8 mouse cellular contexts compared by ENCODE assay signal in the genomic region with DNA sequence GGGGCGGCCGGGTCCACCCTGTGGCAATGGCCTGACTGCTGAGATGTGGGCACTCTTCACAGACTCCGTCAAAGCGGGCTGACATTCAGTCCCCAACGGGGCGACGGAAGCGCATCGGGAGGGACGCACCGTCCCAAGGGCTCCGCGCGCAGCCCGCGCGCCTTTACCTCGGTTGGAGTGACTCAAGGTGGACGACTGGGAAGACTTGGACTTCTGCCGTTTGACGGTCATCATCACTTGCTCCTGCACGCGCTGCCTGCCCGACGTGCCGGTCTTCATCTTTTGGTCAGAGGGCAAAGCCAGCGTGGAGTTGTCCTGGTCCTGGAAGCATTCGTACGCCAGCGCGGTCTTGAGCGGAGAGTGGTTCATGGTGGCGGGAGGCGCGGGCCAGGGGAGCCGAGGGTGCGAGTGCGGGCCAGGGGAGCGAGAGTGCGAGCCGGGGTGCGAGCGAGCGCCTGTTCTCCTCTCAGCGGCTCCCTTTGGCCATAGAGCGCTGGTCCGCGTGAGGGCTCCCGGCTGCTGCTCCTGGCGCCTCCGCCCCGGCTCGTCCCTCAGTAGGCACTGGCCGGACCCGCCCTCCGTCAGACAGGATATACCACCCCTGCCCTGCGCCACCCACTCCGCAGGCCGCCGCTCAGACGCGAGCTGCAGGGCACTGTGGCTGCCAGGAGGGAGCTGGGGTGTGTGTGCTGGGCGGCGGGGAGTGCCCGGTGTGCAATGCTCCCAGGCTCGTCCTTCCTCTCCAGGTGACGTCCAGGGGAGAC. TPM values are rescaled to one million over a fixed set of nuclear protein-coding genes. Genes with fewer than 3 reads are reported as not detected.
DNase-seq lines count a peak whose midpoint lies in the region; ATAC-seq lines count a peak whose summit lies in the region.

TSS of gene Pkp1 (minus strand) at position 564 of the 764 bp plus-strand sequence.

- intact Hi-C loops in left cerebral cortex, postnatal 25 days (cut with DNase I), result no loop called here

- peaks cover 8% of the 10 kb centered on the region for H3K4me1 ChIP-seq in kidney, embryonic 16.5 days (ENCODE audit: insufficient read depth, low read length)
- no peaks in the 10 kb centered on the region for H3K4me1 ChIP-seq in intestine, embryonic 14.5 days (replicated peaks; ENCODE audit: control insufficient read depth, insufficient read depth, low read length)

- DNase-seq in kidney, adult 9 months, result no peak
- peak; percentile 32 for DNase-seq in embryo, embryonic 11 days
- peak; percentile 60 for DNase-seq in intestine, embryonic 14.5 days (ENCODE audit: low spot score)
- peak; percentile 36 for DNase-seq in neural tube, embryonic 10.5 days (ENCODE audit: extremely low spot score, low spot score)
- DNase-seq in natural killer cell, adult 2 months (ENCODE audit: low spot score in 2 of 2), result no peak
- no peak for DNase-seq in cerebellum, postnatal 4 days (ENCODE audit: low spot score in 2 of 2)
- DNase-seq in left cerebral cortex, postnatal 25 days (ENCODE audit: low spot score in 2 of 2), result no peak

- ATAC-seq in kidney, embryonic 16.5 days (ENCODE audit: low FRiP score, low TSS enrichment), result peak; percentile 75
- no peak for ATAC-seq in intestine, embryonic 14.5 days (replicated peaks; ENCODE audit: low FRiP score, low TSS enrichment, low read depth)

- H3K9me3 ChIP-seq in kidney, embryonic 16.5 days (ENCODE audit: low read length), result no peaks in the 10 kb centered on the region
- no peaks in the 10 kb centered on the region for H3K9me3 ChIP-seq in intestine, embryonic 14.5 days (ENCODE audit: control insufficient read depth, low read length)

- peak within 1 kb of the TSS; percentile 52 for H3K4me2 ChIP-seq in kidney, embryonic 16.5 days (replicated peaks; ENCODE audit: low read depth, low read length)
- peak within 1 kb of the TSS; percentile 46 for H3K4me2 ChIP-seq in intestine, embryonic 14.5 days (ENCODE audit: low read length)

- peaks cover 74% of the 10 kb centered on the region for H3K27me3 ChIP-seq in kidney, embryonic 16.5 days (ENCODE audit: insufficient read depth, low read length)
- peaks cover 77% of the 10 kb centered on the region for H3K27me3 ChIP-seq in intestine, embryonic 14.5 days (replicated peaks; ENCODE audit: control insufficient read depth, insufficient read depth, low read length)

- peak within 1 kb of the TSS; percentile 32; the same call in 1 of the 2 replicates for H3K9ac ChIP-seq in kidney, embryonic 16.5 days (replicated peaks; ENCODE audit: low read length)
- no peak within 1 kb of the TSS for H3K9ac ChIP-seq in intestine, embryonic 14.5 days (ENCODE audit: low read length)

- no peaks in the 10 kb centered on the region for H3K36me3 ChIP-seq in kidney, embryonic 16.5 days (ENCODE audit: insufficient read depth, low read length)
- no peaks in the 10 kb centered on the region for H3K36me3 ChIP-seq in intestine, embryonic 14.5 days (ENCODE audit: control insufficient read depth, insufficient read depth, low read length)

- no peak within 1 kb of the TSS for H3K27ac ChIP-seq in kidney, embryonic 16.5 days (ENCODE audit: low read length)
- no peak within 1 kb of the TSS for H3K27ac ChIP-seq in intestine, embryonic 14.5 days (ENCODE audit: low read depth)

- under 1% methylated on average over 64 of the region's 67 CpGs for WGBS in kidney, embryonic 16.5 days
- under 1% methylated on average over 67 of the region's 67 CpGs for WGBS in intestine, embryonic 14.5 days

- peak within 1 kb of the TSS; percentile 39 for H3K4me3 ChIP-seq in kidney, embryonic 16.5 days (ENCODE audit: low read length)
- peak within 1 kb of the TSS; percentile 22 for H3K4me3 ChIP-seq in intestine, embryonic 14.5 days (ENCODE audit: low read depth, low read length)

RNA-seq across cellular contexts. Expression of gene Pkp1, which starts in this region (rescaled TPM):
- 0.24 and 0.44 TPM in 2 replicates for polyA plus RNA-seq in kidney, embryonic 16.5 days (2015; fragmentation: Nextera tagmentation; extraction: Ambion mirVana)
- polyA plus RNA-seq in intestine, embryonic 14.5 days (2014; fragmentation: Nextera tagmentation; extraction: Ambion mirVana), result 0.08 TPM in 1 of 2 replicates, not detected in the other
- under 1 TPM; 0.21 to 0.50 TPM for total RNA-seq in left cerebral cortex, postnatal 25 days (2021)

Comparison
In these comparisons a context has a peak if more than half of its experiments do, and no peak if none do; other contexts are left out.
1. Peak in ATAC-seq, H3K4me3 ChIP-seq, H3K9ac ChIP-seq and H3K4me2 ChIP-seq in kidney, embryonic 16.5 days; RNA of the gene not detected or under 1 TPM.
2. Peak in DNase-seq, H3K4me3 ChIP-seq and H3K4me2 ChIP-seq in intestine, embryonic 14.5 days; RNA of the gene not detected or under 1 TPM.
3. DNase-seq: peak in embryo, embryonic 11 days (single experiment) and neural tube, embryonic 10.5 days (single experiment); none in kidney, adult 9 months (single experiment), natural killer cell, adult 2 months (0 of 2), cerebellum, postnatal 4 days (0 of 2) and left cerebral cortex, postnatal 25 days (0 of 2).